Mouse (Mus musculus): ENCODE results near the gene Trim29. TPM values are rescaled to one million over a fixed set of nuclear protein-coding genes. Genes with fewer than 3 reads are reported as not detected.

The Trim29 gene
- polyA plus RNA-seq, 1 experiment from 2014 or later: 37.0 TPM

DNA sequence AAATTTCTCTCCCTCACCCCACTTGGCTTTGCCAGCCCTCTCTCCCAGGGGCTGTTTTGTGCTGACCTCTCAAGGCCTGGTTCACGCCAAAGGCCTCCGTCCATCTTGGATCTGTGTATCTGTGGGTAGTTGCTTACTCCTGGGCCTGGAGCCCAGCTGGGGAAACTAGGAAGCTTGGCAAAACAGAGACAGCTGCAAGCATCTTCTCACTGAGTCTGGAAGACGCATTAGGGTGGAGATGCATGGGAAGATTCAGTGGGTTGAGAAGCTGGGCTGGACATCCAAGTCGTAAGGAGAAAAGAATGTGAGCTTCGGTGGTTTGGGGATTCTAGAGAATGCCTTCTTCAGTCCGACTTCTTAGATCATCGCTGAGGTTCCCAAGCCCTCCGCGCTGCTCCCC, 36.9 kb upstream of the Trim29 start:
- Histone ChIP-seq H3K27me3 (replicated peaks) (peaks cover 23% of the 10 kb centered on the region), H3K9me3 (no peaks in the 10 kb centered on the region), H3K36me3 (no peaks in the 10 kb centered on the region), H3K4me3 (replicated peaks) (no peak overlapping the region), H3K27ac (0 out of 2 replicates have a peak overlapping the region, but pooled peaks have one; percentile 31), H3K4me2 (no peak overlapping the region), H3K4me1 (0 out of 2 replicates have a peak, but pooled peaks cover 8% of the 10 kb centered on the region), H3K9ac (no peak overlapping the region)
- WGBS: 62% methylated on average over 9 of the region's 9 CpGs
- no peak for ATAC-seq (ENCODE audit: insufficient read depth, low FRiP score, low read depth)

DNA sequence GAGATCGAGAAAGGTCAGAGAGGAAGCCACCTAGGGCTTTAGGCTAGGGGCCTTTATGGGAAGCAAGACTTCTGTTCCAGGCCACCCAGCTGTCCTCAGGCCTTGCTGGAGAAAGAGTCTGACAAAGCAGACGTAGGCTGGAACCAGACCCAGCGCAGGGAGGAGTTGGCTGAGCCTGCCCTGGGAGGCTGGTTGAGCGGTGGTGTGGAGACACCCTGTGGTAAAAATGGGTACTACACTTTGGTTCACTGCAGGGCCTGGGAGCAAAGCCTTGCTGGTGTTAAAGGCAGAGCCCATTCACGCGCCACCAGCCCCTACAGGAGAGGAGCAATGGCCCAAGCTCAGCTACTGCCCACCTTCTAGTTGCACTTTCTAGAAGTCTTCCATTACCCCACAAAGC, 26.4 kb upstream of the Trim29 start:
- no peak overlapping the region for H3K4me2 ChIP-seq
- no peaks in the 10 kb centered on the region for H3K9me3 ChIP-seq
- no peaks in the 10 kb centered on the region for H3K4me1 ChIP-seq
- H3K9ac ChIP-seq: no peak overlapping the region
- H3K27me3 ChIP-seq (replicated peaks): no peaks in the 10 kb centered on the region
- peak; percentile 84; the same call in 1 of the 2 replicates for ATAC-seq (ENCODE audit: insufficient read depth, low FRiP score, low read depth)
- H3K4me3 ChIP-seq (replicated peaks): no peak overlapping the region
- 5% methylated on average over 6 of the region's 6 CpGs for WGBS
- no peaks in the 10 kb centered on the region for H3K36me3 ChIP-seq
- H3K27ac ChIP-seq: no peak overlapping the region

DNA sequence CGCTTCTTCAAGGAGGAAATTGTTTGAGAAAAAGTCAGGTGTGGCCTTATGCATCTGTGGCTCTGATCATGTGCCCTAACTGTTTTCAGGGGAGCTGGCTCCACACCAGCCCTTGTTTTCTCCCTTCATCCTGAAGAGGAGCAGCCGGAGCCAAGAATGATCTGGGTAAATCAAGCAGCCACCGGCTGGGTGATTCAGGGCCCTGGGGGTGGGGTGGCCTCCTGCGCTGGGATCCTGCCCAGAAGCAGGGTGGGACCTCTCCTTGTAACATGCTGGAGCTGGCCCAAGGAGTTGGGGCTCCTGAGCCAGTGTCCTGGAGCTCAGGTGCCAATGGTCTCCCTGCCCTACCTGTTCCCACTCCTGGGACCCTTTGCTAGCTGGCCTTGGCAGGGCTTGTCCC, 25.4 kb upstream of the Trim29 start:
- H3K9ac ChIP-seq: no peak overlapping the region
- H3K36me3 ChIP-seq: no peaks in the 10 kb centered on the region
- no peak overlapping the region for H3K4me2 ChIP-seq
- H3K27me3 ChIP-seq (replicated peaks): no peaks in the 10 kb centered on the region
- no peaks in the 10 kb centered on the region for H3K9me3 ChIP-seq
- no peaks in the 10 kb centered on the region for H3K4me1 ChIP-seq
- no peak for ATAC-seq (ENCODE audit: insufficient read depth, low FRiP score, low read depth)
- H3K4me3 ChIP-seq (replicated peaks): no peak overlapping the region
- H3K27ac ChIP-seq: no peak overlapping the region
- 74% methylated on average over 4 of the region's 4 CpGs for WGBS

DNA sequence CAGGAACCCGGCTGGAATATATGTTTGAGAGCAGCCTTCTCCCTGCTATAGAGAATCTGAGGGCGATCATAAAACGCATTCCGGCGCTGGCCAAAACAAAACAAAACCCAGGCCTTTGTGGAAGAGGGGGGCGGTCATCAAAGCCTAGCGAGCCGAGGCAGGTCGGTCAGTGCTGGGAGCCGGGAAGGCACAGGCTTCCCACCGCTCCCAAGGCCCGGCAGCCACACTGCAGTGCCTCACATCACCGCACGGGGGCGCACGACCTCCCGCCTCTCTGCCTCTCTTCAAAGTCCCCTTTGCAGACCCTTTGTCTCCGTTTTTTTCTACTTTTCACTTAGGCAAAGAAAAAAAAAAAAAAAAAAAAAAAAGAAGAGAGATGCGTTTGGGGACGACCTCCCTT, 23.8 kb upstream of the Trim29 start:
- no peak for ATAC-seq (ENCODE audit: insufficient read depth, low FRiP score, low read depth)
- no peaks in the 10 kb centered on the region for H3K4me1 ChIP-seq
- WGBS: 5% methylated on average over 20 of the region's 20 CpGs
- peak overlapping the region; percentile 37; the same call in 1 of the 2 replicates for H3K4me2 ChIP-seq
- H3K9ac ChIP-seq: no peak overlapping the region
- no peaks in the 10 kb centered on the region for H3K36me3 ChIP-seq
- H3K9me3 ChIP-seq: no peaks in the 10 kb centered on the region
- H3K27me3 ChIP-seq (replicated peaks): no peaks in the 10 kb centered on the region
- no peak overlapping the region for H3K4me3 ChIP-seq (replicated peaks)
- H3K27ac ChIP-seq: no peak overlapping the region

- Histone ChIP-seq H3K9ac (no peak overlapping the region), H3K4me3 (replicated peaks) (no peak overlapping the region), H3K9me3 (no peaks in the 10 kb centered on the region), H3K27ac (no peak overlapping the region), H3K4me2 (no peak overlapping the region), H3K27me3 (replicated peaks) (no peaks in the 10 kb centered on the region), H3K36me3 (no peaks in the 10 kb centered on the region), H3K4me1 (no peaks in the 10 kb centered on the region)
- 82% methylated on average over 6 of the region's 6 CpGs for WGBS
- ATAC-seq (ENCODE audit: insufficient read depth, low FRiP score, low read depth): no peak
These were observed 17.6 kb upstream of the Trim29 start for GRCm38 (mm10) chr9:43293058-43293457.

DNA sequence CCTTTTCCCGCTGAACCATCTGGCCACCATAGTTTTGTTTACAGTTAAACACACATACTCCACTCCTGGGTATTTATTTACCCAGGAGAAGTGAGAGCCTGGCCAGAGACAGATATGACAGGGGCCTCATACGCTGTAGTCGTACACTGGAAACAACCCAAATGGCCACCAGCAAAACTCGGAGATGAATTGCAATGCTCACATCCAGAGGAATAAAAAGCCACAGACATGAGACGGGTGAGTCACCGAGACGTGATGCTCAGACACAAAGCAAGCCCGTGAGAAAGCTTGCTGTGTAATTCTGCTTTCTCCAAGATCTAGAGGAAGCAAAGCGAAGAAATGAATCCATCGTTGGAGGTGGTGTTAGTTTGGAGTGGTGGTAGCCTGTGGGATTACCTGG, 10.3 kb upstream of the Trim29 start:
- Histone ChIP-seq H3K36me3 (no peaks in the 10 kb centered on the region), H3K27ac (no peak overlapping the region; the same call in 1 of the 2 replicates), H3K4me1 (peaks cover 4% of the 10 kb centered on the region; the same call in 1 of the 2 replicates), H3K9me3 (no peaks in the 10 kb centered on the region), H3K27me3 (replicated peaks) (no peaks in the 10 kb centered on the region), H3K9ac (no peak overlapping the region), H3K4me2 (no peak overlapping the region), H3K4me3 (replicated peaks) (no peak overlapping the region)
- 34% methylated on average over 10 of the region's 10 CpGs for WGBS
- ATAC-seq (ENCODE audit: insufficient read depth, low FRiP score, low read depth): no peak

DNA sequence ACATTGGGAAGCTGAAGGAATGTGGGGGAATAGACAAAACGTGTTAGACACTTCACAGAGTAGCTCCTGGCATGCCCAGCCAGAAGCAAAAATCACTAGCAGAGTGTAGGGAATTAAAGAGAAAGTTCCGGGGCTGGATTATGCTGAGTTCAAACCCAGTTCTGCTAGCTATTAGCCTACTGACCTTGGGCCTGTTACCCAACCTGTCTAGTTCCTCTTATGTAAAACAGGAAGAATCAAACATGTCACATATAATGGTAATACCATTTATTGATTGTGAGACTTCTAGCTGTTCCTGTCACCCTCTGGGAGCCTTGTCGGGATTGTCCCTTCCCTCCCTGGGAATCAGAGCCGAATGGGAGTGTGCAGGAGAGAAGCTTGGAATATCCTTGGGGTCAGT, 7.7 kb upstream of the Trim29 start:
- 52% methylated on average over 4 of the region's 4 CpGs for WGBS
- Histone ChIP-seq H3K4me2 (no peak overlapping the region), H3K9me3 (no peaks in the 10 kb centered on the region), H3K4me1 (peaks cover 4% of the 10 kb centered on the region; the same call in 1 of the 2 replicates), H3K36me3 (no peaks in the 10 kb centered on the region), H3K9ac (no peak overlapping the region), H3K27me3 (replicated peaks) (no peaks in the 10 kb centered on the region), H3K27ac (no peak overlapping the region), H3K4me3 (replicated peaks) (no peak overlapping the region)
- ATAC-seq (ENCODE audit: insufficient read depth, low FRiP score, low read depth): no peak

GRCm38 (mm10) chr9:43305882-43306281, 4.8 kb upstream of the Trim29 start:
- no peaks in the 10 kb centered on the region for H3K36me3 ChIP-seq
- peaks cover 4% of the 10 kb centered on the region; the same call in 1 of the 2 replicates for H3K4me1 ChIP-seq
- H3K9ac ChIP-seq: no peak overlapping the region
- H3K27ac ChIP-seq: no peak overlapping the region
- no peak for ATAC-seq (ENCODE audit: insufficient read depth, low FRiP score, low read depth)
- H3K27me3 ChIP-seq (replicated peaks): no peaks in the 10 kb centered on the region
- no peak overlapping the region for H3K4me2 ChIP-seq
- WGBS: 36% methylated on average over 6 of the region's 6 CpGs
- H3K9me3 ChIP-seq: no peaks in the 10 kb centered on the region
- H3K4me3 ChIP-seq (replicated peaks): no peak overlapping the region

DNA sequence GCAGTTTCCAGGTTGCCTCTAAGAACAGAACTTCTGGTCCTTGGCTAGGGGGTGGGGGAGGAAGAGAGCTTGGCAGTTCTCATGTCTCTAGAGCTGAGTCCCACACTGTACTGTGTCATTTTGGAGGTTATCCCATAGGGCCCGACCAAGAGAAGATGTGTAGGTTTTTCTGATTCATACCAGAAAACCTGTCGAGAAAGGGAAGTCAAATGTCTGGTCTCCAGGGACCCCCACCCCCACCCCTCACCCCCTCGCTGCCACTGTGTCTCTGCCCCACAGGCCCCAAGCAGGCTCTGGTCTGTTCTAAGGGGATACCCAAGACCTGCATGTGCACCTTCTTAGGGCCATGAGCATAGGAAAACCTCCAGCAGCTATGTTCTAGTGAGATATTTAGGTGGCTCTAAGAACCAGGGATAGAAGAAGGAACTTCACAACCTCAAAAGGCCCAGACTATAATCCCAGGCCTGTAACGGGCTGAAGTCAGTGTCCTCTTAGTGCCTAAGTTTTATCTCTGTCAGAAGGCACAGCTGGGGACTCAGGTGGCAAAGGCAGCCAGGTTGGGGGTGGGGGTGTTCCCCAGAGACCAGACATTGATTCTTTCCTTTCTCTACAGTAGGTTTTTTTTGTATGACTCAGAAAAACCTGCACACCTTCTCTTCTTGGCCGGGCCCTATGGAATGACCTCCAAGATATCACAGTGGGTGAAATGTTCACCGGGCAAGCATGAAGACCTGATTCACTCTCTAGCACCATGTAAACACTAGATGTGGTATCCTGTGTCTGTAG, 1.4 kb upstream of the Trim29 start:
- Histone ChIP-seq H3K4me3 (replicated peaks) (no peak overlapping the region), H3K4me2 (no peak overlapping the region), H3K4me1 (no peaks in the 10 kb centered on the region), H3K36me3 (no peaks in the 10 kb centered on the region), H3K27ac (no peak overlapping the region), H3K9me3 (no peaks in the 10 kb centered on the region), H3K27me3 (replicated peaks) (no peaks in the 10 kb centered on the region), H3K9ac (no peak overlapping the region)
- WGBS: 84% methylated on average over 6 of the region's 6 CpGs
- ATAC-seq (ENCODE audit: insufficient read depth, low FRiP score, low read depth): no peak

GRCm38 (mm10) chr9:43312190-43312589, 1.5 kb downstream of the Trim29 start:
- H3K27ac ChIP-seq: peak overlapping the region; percentile 71
- H3K9ac ChIP-seq: no peak overlapping the region
- no peaks in the 10 kb centered on the region for H3K4me1 ChIP-seq
- no peaks in the 10 kb centered on the region for H3K36me3 ChIP-seq
- H3K27me3 ChIP-seq (replicated peaks): no peaks in the 10 kb centered on the region
- H3K4me3 ChIP-seq (replicated peaks): peak overlapping the region; percentile 29; the same call in 1 of the 2 replicates
- no peaks in the 10 kb centered on the region for H3K9me3 ChIP-seq
- peak overlapping the region; percentile 29 for H3K4me2 ChIP-seq
- no peak for ATAC-seq (ENCODE audit: insufficient read depth, low FRiP score, low read depth)
- WGBS: 70% methylated on average over 7 of the region's 7 CpGs

DNA sequence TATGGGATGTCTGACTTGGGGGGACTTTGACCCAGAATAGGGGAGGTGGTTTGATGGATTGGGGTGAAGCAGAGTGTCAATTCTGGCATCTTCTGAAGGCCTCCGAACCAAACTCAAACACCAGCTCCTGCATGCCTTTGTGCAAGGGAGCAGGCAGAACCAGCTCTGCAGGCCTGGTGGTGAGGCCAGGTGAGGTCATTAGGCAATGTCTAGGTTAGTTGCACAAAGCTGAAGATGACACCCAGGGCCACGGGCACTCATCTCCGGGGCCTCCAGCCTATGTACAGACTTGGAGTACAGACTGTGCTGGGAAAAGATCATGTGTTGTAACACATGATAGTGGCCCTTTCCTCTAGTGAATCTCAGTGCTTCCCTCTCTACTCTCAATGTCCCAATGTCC, 3.2 kb downstream of the Trim29 start:
- Histone ChIP-seq H3K4me1 (no peaks in the 10 kb centered on the region), H3K36me3 (no peaks in the 10 kb centered on the region), H3K9ac (no peak overlapping the region), H3K4me2 (peak overlapping the region; percentile 29; the same call in 1 of the 2 replicates), H3K4me3 (replicated peaks) (0 out of 2 replicates have a peak overlapping the region, but pooled peaks have one; percentile 3), H3K27ac (peak overlapping the region; percentile 71), H3K9me3 (no peaks in the 10 kb centered on the region), H3K27me3 (replicated peaks) (no peaks in the 10 kb centered on the region)
- ATAC-seq (ENCODE audit: insufficient read depth, low FRiP score, low read depth): no peak
- 54% methylated on average over 3 of the region's 3 CpGs for WGBS

GRCm38 (mm10) chr9:43315320-43315950, 4.8 kb downstream of the Trim29 start:
- H3K27ac ChIP-seq: peak overlapping the region; percentile 49; the same call in 1 of the 2 replicates
- H3K4me1 ChIP-seq: no peaks in the 10 kb centered on the region
- no peaks in the 10 kb centered on the region for H3K36me3 ChIP-seq
- no peak overlapping the region for H3K9ac ChIP-seq
- no peaks in the 10 kb centered on the region for H3K27me3 ChIP-seq (replicated peaks)
- WGBS: 57% methylated on average over 3 of the region's 3 CpGs
- H3K4me2 ChIP-seq: no peak overlapping the region
- ATAC-seq (ENCODE audit: insufficient read depth, low FRiP score, low read depth): no peak; the same call in 1 of the 2 replicates
- no peak overlapping the region for H3K4me3 ChIP-seq (replicated peaks)
- H3K9me3 ChIP-seq: no peaks in the 10 kb centered on the region
